Mouse (Mus musculus) intestine, embryonic 16.5 days (tissue): Measurements from ENCODE around the gene Olfr378. TPM values are rescaled to one million over a fixed set of nuclear protein-coding genes. Genes with fewer than 3 reads are reported as not detected.

Experiments used
- ATAC-seq: fragments of 200-750 bp; cut with Nextera tagmentation; 2 replicates; pipeline ENCODE4 v1.8.0; 2017; ENCODE audit warnings: moderate TSS enrichment, moderate library complexity
- H3K27ac ChIP-seq: fragments of 300-500 bp; sonication (generic); 2 replicates; pipeline ENCODE4 v1.5.1; 2014; ENCODE audit warnings: mild to moderate bottlenecking, low read length
- H3K27me3 ChIP-seq: fragments of 300-500 bp; sonication (generic); replicated peaks from 2 replicates; pipeline ENCODE4 v1.6.1; 2014; ENCODE audit warnings: low read length, control low read depth, mixed read lengths; ENCODE audit not compliant: control insufficient read depth, insufficient read depth
- H3K36me3 ChIP-seq: fragments of 300-500 bp; sonication (generic); 2 replicates; pipeline ENCODE4 v1.6.1; 2014; ENCODE audit warnings: low read length, control low read depth; ENCODE audit not compliant: control insufficient read depth, insufficient read depth
- H3K4me1 ChIP-seq: fragments of 300-500 bp; sonication (generic); 2 replicates; pipeline ENCODE4 v1.6.1; 2014; ENCODE audit warnings: low read length, control low read depth, mixed read lengths; ENCODE audit not compliant: control insufficient read depth, insufficient read depth
- H3K4me2 ChIP-seq: fragments of 300-500 bp; sonication (generic); 2 replicates; pipeline ENCODE4 v1.6.1; 2014; ENCODE audit warnings: low read depth, low read length, control low read depth
- H3K4me3 ChIP-seq: fragments of 300-500 bp; sonication (generic); 2 replicates; pipeline ENCODE4 v1.5.1; 2014; ENCODE audit warnings: mild to moderate bottlenecking, low read length
- H3K9ac ChIP-seq: fragments of 300-500 bp; sonication (generic); 2 replicates; pipeline ENCODE4 v1.6.1; 2014; ENCODE audit warnings: low read depth, low read length
- H3K9me3 ChIP-seq: fragments of 300-500 bp; sonication (generic); 2 replicates; pipeline ENCODE4 v1.6.1; 2016; ENCODE audit warnings: low read length, control low read depth; ENCODE audit not compliant: control insufficient read depth
- WGBS: fragments of 180-500 bp; shearing (Covaris S2); extraction: QIAGEN DNeasy Blood & Tissue Kit; methylation state at CpG from one replicate; pipeline ENCODE4 v1.1.7; 2014; 5-methylcytosine and 5-hydroxymethylcytosine counted together
- polyA plus RNA-seq: library from polyadenylated mRNA; unstranded; fragments of >200 nt; fragmentation: Nextera tagmentation; extraction: Ambion mirVana; gene quantifications from 2 replicates; pipeline ENCODE4 v1.2.1, GENCODE M21; 2015

Gene Olfr378
- polyA plus RNA-seq, result not detected in 2 replicates

DNA sequence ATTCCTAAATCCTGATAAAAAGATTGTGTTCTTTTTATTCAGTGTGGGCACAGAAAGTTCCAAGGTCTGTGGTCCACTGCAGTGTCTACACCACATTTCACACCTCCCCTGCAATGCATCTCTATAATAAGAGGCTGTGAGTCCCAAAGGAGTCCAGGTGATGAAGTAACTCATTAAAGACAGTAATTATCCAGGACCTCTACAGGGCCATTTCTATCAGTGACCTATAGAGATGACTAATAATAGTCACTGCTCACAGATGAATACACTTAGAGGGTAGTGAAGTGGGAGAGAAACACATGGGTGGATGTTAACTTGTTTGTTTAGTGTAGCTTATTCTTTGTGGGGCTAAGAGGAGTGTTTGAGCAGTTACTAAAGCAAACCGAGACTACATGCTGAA, at the start of gene Olfr378:
Gene Olfr378 (minus strand): TSS at position 101 of the 400 bp plus-strand sequence.
- Histone ChIP-seq H3K27me3 (no peaks in the 10 kb centered on the region), H3K4me1 (no peaks in the 10 kb centered on the region), H3K27ac (no peak within 1 kb of the TSS), H3K36me3 (no peaks in the 10 kb centered on the region), H3K4me3 (no peak within 1 kb of the TSS), H3K4me2 (no peak within 1 kb of the TSS), H3K9me3 (no peaks in the 10 kb centered on the region), H3K9ac (no peak within 1 kb of the TSS)
- ATAC-seq, result no peak
- 83% methylated on average over 1 of the region's 1 CpGs for WGBS

DNA sequence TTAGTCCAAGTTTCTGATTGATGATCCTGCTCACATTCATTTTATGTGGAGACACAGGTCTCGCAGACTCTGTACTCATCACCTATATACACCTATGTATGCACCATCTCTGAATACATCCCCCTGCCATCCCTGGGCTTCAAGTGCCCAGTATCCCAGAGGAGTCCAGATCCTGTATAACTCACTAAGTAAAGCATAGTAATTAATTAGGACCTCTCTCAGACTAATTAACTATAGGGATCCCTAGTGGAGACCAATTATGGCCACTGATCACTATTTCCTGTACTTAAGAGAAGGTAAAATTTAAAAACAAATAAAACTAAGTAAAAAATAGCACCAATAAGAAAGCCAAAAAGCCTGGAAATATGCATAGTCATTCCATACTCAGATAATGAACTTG, 29.1 kb upstream of the Olfr378 start, which contains the start of gene Olfr380:
Gene Olfr380 (minus strand): TSS at position 101 of the 400 bp plus-strand sequence.
- WGBS, result 91% methylated on average over 1 of the region's 1 CpGs
- Histone ChIP-seq H3K4me1 (no peaks in the 10 kb centered on the region), H3K9ac (no peak within 1 kb of the TSS), H3K4me2 (no peak within 1 kb of the TSS), H3K36me3 (no peaks in the 10 kb centered on the region), H3K4me3 (no peak within 1 kb of the TSS), H3K27ac (no peak within 1 kb of the TSS), H3K9me3 (no peaks in the 10 kb centered on the region), H3K27me3 (no peaks in the 10 kb centered on the region)
- no peak for ATAC-seq

DNA sequence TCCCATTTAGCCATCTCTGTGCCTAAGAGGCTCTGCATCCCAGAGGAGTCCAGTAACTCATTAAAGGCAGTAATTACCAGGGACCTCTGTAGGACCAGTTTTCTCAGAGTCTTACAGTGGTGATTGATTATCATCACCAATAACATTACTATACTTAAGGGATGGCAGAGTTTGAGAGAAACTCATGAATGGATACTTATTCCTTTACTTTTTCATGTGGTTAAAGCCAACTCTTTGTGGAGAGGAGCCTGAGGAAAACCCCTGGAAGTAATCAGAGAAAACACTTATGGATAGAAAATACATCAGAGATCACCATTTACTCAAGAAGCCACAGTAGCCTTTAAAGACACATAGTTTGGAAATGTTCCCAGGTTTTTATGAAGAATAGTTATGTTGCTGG, 28.8 kb downstream of the Olfr378 start, which contains the start of gene Olfr1:
Gene Olfr1 (minus strand): TSS at position 101 of the 400 bp plus-strand sequence.
- Histone ChIP-seq H3K4me1 (no peaks in the 10 kb centered on the region), H3K27ac (no peak within 1 kb of the TSS), H3K9ac (no peak within 1 kb of the TSS), H3K36me3 (no peaks in the 10 kb centered on the region), H3K4me3 (no peak within 1 kb of the TSS), H3K4me2 (no peak within 1 kb of the TSS), H3K9me3 (no peaks in the 10 kb centered on the region), H3K27me3 (no peaks in the 10 kb centered on the region)
- no peak for ATAC-seq

DNA sequence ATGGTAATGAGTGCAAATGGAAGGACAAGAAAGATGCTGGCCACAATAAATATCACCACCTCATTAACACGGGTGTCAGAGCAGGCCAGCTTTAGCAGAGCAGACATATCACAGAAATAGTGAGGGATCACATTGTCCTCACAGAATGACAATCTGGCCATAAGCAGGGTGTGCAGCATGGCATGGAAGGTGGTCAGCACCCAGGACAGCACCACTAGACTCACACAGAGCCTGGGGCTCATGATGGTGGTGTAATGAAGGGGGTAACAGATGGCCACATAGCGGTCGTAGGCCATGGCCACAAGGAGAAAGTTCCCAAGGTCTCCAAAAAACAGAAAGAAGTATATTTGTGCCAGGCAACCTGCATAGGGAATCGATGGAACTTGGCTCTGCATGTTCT, 32.9 kb downstream of the Olfr378 start:
- no peak overlapping the region for H3K4me2 ChIP-seq
- no peak overlapping the region for H3K9ac ChIP-seq
- H3K9me3 ChIP-seq, result no peaks in the 10 kb centered on the region
- 69% methylated on average over 4 of the region's 4 CpGs for WGBS
- H3K36me3 ChIP-seq, result no peaks in the 10 kb centered on the region
- ATAC-seq, result no peak
- H3K27me3 ChIP-seq, result no peaks in the 10 kb centered on the region
- H3K4me1 ChIP-seq, result no peaks in the 10 kb centered on the region
- H3K4me3 ChIP-seq, result no peak overlapping the region
- H3K27ac ChIP-seq, result no peak overlapping the region

Other genes with a start within 250 kb of the Olfr378 start
- gene Ctns, start 229.4 kb downstream of the Olfr378 start, polyA plus RNA-seq, result 36.0 and 40.9 TPM in 2 replicates
- 11.9 and 19.2 TPM in 2 replicates for gene Shpk, start 229.0 kb downstream of the Olfr378 start, polyA plus RNA-seq
- gene Trpv1, start 194.2 kb downstream of the Olfr378 start, polyA plus RNA-seq, result 0.12 TPM in 2 replicates
- gene Trpv3, start 161.1 kb downstream of the Olfr378 start, polyA plus RNA-seq, result 0.13 and 0.16 TPM in 2 replicates
- gene Aspa, start 98.9 kb downstream of the Olfr378 start, polyA plus RNA-seq, result 1.5 and 2.3 TPM in 2 replicates
- not detected in 2 replicates for gene Gm49340, start 98.7 kb downstream of the Olfr378 start, polyA plus RNA-seq
- gene Spata22, start 98.7 kb downstream of the Olfr378 start, polyA plus RNA-seq, result 0.21 and 0.31 TPM in 2 replicates
- not detected in 2 replicates for gene Olfr20, start 77.7 kb downstream of the Olfr378 start, polyA plus RNA-seq
- gene Olfr376, start 57.2 kb downstream of the Olfr378 start, polyA plus RNA-seq, result not detected in 2 replicates
- gene Olfr1, start 28.9 kb downstream of the Olfr378 start, polyA plus RNA-seq, result not detected in 2 replicates
- not detected in 2 replicates for gene Olfr380, start 29.0 kb upstream of the Olfr378 start, polyA plus RNA-seq
- not detected in 2 replicates for gene Olfr381, start 63.1 kb upstream of the Olfr378 start, polyA plus RNA-seq
- gene Olfr382, start 88.7 kb upstream of the Olfr378 start, polyA plus RNA-seq, result not detected in 2 replicates
- not detected in 2 replicates for gene Olfr385, start 164.5 kb upstream of the Olfr378 start, polyA plus RNA-seq
- gene Olfr384, start 170.1 kb upstream of the Olfr378 start, polyA plus RNA-seq, result not detected in 2 replicates